Mouse (Mus musculus) heart, embryonic 15.5 days (tissue): ENCODE data around the gene Hmcn2. TPM values are rescaled to one million over a fixed set of nuclear protein-coding genes. Genes with fewer than 3 reads are reported as not detected.

Source experiments
- ATAC-seq: fragments of 200-750 bp; cut with Nextera tagmentation; replicated peaks from 2 replicates; pipeline ENCODE4 v1.8.0; 2017; ENCODE audit warnings: low read depth, moderate TSS enrichment; ENCODE audit not compliant: insufficient number of reproducible peaks, insufficient read depth, low FRiP score
- H3K27ac ChIP-seq: fragments of 300-500 bp; sonication (generic); 2 replicates; pipeline ENCODE4 v1.5.1; 2015; ENCODE audit warnings: mild to moderate bottlenecking, inconsistent platforms
- H3K27me3 ChIP-seq: fragments of 300-500 bp; sonication (generic); 2 replicates; pipeline ENCODE4 v1.6.1; 2015; ENCODE audit warnings: inconsistent platforms
- H3K36me3 ChIP-seq: fragments of 300-500 bp; sonication (generic); 2 replicates; pipeline ENCODE4 v1.6.1; 2015; ENCODE audit warnings: mild to moderate bottlenecking, inconsistent platforms
- H3K4me1 ChIP-seq: fragments of 300-500 bp; sonication (generic); replicated peaks from 2 replicates; pipeline ENCODE4 v1.6.1; 2015; ENCODE audit warnings: inconsistent platforms
- H3K4me2 ChIP-seq: fragments of 300-500 bp; sonication (generic); 2 replicates; pipeline ENCODE4 v1.6.1; 2015; ENCODE audit warnings: inconsistent platforms, mild to moderate bottlenecking, moderate library complexity
- H3K4me3 ChIP-seq: fragments of 300-500 bp; sonication (generic); 2 replicates; pipeline ENCODE4 v1.5.1; 2015; ENCODE audit warnings: mild to moderate bottlenecking, inconsistent platforms
- H3K9ac ChIP-seq: fragments of 300-500 bp; sonication (generic); 2 replicates; pipeline ENCODE4 v1.6.1; 2015; ENCODE audit warnings: mild to moderate bottlenecking, inconsistent platforms
- H3K9me3 ChIP-seq: fragments of 300-500 bp; sonication (generic); replicated peaks from 2 replicates; pipeline ENCODE4 v1.6.1; 2016; ENCODE audit warnings: inconsistent platforms
- WGBS: fragments of 180-500 bp; shearing (Covaris S2); methylation state at CpG from one replicate; pipeline ENCODE4 v1.1.7; 2015; ENCODE audit warnings: mixed read lengths; 5-methylcytosine and 5-hydroxymethylcytosine counted together
- polyA plus RNA-seq: library from polyadenylated mRNA; unstranded; fragments of >200 nt; fragmentation: Nextera tagmentation; extraction: Ambion mirVana; gene quantifications from 2 replicates; pipeline ENCODE4 v1.2.1, GENCODE M21; 2015

Gene Hmcn2
- polyA plus RNA-seq = 1.0 and 1.1 TPM in 2 replicates

DNA sequence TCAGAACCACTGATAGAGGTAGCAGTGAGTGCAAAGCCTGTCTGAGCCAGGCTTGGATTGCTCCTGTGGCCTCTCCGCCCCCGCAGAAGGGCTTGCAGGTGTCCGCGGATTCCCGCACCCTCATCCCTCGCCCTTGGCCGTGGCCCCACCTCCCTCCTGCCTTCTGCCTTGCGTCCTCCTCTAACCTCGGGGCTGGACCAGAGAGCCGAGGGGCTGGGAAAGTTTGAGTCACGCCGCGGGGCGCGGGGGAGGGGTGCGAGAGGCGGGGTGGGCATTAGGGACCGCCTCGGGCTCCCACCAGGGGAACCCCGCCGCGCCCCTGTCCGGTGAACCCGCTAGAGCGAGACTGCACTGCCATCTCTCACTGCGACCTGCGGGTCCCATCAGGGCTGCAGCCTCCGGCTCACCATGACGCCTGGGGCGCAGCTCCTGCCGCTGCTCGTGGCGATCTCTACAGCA is at the start of gene Hmcn2:
Gene Hmcn2, plus strand, starts transcription at position 409 of the 459 bp plus-strand sequence.
- Histone ChIP-seq H3K4me2 (peak within 1 kb of the TSS; percentile 70), H3K4me3 (peak within 1 kb of the TSS; percentile 36), H3K4me1 (peaks cover 15% of the 10 kb centered on the region), H3K36me3 (no peaks in the 10 kb centered on the region), H3K9ac (0 out of 2 replicates have a peak within 1 kb of the TSS, but pooled peaks have one; percentile 1), H3K27me3 (peaks cover 89% of the 10 kb centered on the region), H3K27ac (no peak within 1 kb of the TSS), H3K9me3 (no peaks in the 10 kb centered on the region)
- ATAC-seq = no peak
- WGBS = 3% methylated on average over 33 of the region's 33 CpGs

DNA sequence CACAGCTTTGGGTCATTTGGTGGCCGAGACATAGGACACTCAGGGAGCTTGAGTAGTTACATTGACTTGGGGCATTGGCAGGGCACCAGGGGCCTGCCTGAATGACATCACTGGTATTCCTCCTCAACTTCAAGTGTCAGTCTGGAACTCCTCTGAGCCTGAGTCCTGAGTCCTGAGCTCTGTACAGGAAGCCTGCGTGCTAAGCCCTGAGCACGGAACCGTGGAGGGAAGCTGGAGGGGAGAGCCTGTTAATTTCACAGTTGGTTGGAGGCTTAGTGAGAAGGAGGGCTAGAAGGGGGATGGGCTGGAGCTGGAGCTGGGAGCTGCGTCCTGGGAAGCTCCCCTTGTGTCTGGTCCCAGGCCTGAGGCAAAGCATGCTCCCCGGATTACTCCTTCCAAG is 46.8 kb upstream of the Hmcn2 start:
- Histone ChIP-seq H3K27me3 (no peaks in the 10 kb centered on the region), H3K27ac (no peak overlapping the region), H3K36me3 (0 out of 2 replicates have a peak, but pooled peaks cover 3% of the 10 kb centered on the region), H3K4me3 (no peak overlapping the region), H3K9ac (no peak overlapping the region), H3K9me3 (no peaks in the 10 kb centered on the region), H3K4me1 (peaks cover 61% of the 10 kb centered on the region), H3K4me2 (no peak overlapping the region)
- 46% methylated on average over 6 of the region's 6 CpGs for WGBS
- no peak for ATAC-seq

DNA sequence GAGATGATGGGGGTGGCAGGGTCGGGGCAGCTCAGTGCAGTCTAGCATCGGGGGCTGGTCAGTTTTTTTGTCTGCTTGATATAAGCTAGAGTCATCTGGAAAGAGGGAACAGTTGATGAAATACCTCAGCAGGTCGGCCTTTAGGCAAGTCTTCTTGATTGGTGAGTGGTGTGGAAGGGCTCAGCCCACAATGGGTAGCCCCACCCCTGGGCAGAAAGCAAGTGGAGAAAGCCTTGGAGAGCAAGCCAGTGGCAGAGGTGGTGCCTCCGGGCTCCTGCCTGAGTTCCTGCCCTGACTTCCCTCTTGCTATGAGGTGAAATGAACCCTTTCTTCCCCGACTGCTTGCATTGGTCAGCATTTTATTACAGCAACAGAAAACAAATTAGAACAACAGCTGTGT is 45.6 kb upstream of the Hmcn2 start:
- Histone ChIP-seq H3K9me3 (no peaks in the 10 kb centered on the region), H3K4me1 (peaks cover 49% of the 10 kb centered on the region), H3K27ac (no peak overlapping the region), H3K27me3 (no peaks in the 10 kb centered on the region), H3K4me3 (no peak overlapping the region), H3K4me2 (no peak overlapping the region), H3K9ac (no peak overlapping the region), H3K36me3 (0 out of 2 replicates have a peak, but pooled peaks cover 3% of the 10 kb centered on the region)
- ATAC-seq = no peak
- 49% methylated on average over 5 of the region's 5 CpGs for WGBS

DNA sequence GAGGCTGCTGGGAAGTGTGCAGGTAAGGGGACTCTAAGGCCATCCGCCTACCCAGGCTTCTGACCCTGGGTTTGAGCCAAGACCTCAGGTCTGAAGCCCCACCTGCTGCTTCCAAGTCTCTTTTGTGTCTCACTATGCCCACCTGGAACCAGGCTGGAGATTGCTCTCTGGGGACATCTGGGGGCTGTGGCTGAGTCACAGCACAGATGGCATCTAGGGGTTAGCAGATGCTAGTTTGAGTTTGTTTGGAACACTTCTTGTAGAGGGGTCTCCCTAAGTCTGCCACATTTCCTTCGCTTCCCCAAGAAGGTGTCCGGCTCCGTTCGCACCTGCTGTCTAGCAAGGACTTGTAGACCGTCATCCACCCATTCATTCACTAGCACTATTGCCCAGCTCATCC is 45.0 kb upstream of the Hmcn2 start:
- 0 out of 2 replicates have a peak, but pooled peaks cover 3% of the 10 kb centered on the region for H3K36me3 ChIP-seq
- no peaks in the 10 kb centered on the region for H3K27me3 ChIP-seq
- H3K4me2 ChIP-seq = no peak overlapping the region
- H3K9me3 ChIP-seq = no peaks in the 10 kb centered on the region
- H3K4me3 ChIP-seq = no peak overlapping the region
- WGBS = 91% methylated on average over 6 of the region's 6 CpGs
- H3K4me1 ChIP-seq = peaks cover 43% of the 10 kb centered on the region
- H3K27ac ChIP-seq = no peak overlapping the region
- ATAC-seq = no peak
- no peak overlapping the region for H3K9ac ChIP-seq

DNA sequence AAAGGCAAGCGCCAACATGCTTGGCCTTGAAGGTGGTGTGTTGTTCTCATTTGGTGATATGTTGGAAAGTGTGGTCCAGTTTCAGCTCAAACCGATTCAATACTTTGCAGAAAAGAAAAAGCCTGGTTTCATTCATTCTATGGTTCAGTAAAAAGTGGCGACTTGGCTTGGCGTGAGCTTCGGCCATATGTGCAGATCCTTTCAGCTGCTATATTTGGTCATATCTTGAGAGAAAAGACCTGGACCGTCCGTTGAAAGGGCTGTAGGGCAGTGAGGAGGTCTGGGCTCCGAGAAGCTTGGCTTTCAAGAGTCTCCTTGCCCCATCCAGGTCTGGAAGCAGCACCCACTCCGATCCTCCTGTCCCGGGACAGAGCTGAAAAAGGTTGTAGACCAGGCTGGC is 44.4 kb upstream of the Hmcn2 start:
- H3K4me3 ChIP-seq = no peak overlapping the region
- peaks cover 37% of the 10 kb centered on the region for H3K4me1 ChIP-seq
- H3K9me3 ChIP-seq = no peaks in the 10 kb centered on the region
- no peak overlapping the region for H3K27ac ChIP-seq
- no peak overlapping the region for H3K9ac ChIP-seq
- H3K36me3 ChIP-seq = 0 out of 2 replicates have a peak, but pooled peaks cover 3% of the 10 kb centered on the region
- WGBS = 87% methylated on average over 10 of the region's 10 CpGs
- ATAC-seq = no peak
- no peaks in the 10 kb centered on the region for H3K27me3 ChIP-seq
- H3K4me2 ChIP-seq = no peak overlapping the region

DNA sequence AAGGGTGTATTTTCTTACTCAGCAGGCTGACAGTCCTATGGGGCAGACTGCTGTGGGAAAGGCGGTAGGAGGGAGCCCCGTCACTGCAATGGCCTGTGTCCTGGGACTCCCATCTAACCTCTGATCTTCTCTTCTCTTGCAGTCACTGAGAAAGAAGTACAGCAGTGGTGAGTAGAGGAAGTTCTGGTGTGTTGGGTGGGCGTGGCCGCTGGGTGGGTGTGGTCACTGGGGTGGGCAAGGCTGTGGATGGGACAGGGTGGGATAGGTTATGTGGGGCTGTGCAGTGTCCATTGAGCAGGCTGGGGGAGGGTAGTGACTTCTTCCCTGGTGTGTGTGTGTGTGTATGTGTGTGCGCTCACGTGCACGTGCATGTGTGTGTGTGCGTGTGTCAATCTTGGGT is 43.7 kb upstream of the Hmcn2 start:
- Histone ChIP-seq H3K27ac (no peak overlapping the region), H3K9ac (no peak overlapping the region), H3K9me3 (no peaks in the 10 kb centered on the region), H3K4me1 (peaks cover 30% of the 10 kb centered on the region), H3K4me3 (no peak overlapping the region), H3K36me3 (0 out of 2 replicates have a peak, but pooled peaks cover 7% of the 10 kb centered on the region), H3K4me2 (no peak overlapping the region), H3K27me3 (no peaks in the 10 kb centered on the region)
- no peak for ATAC-seq
- WGBS = 89% methylated on average over 8 of the region's 8 CpGs

DNA sequence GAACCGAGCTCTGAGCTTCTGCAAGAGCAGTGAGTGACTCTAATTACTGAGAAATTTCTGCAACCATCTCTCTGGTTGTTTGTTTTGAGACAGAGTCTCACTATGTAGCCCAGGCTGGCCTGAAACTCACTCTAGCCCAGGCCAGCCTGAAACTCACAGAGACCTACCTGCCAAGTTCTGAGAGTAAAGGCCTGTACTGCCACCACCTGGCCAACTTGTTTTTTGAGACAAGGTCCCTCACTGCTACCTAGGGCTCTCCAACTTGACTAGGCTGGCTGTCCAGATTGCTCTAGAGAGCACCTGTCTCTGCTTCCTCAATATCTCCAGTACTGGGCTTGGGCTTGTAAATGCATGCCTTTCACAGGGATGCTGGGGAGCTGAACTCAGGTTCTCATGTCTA is 43.1 kb upstream of the Hmcn2 start:
- no peaks in the 10 kb centered on the region for H3K27me3 ChIP-seq
- H3K4me3 ChIP-seq = no peak overlapping the region
- H3K27ac ChIP-seq = no peak overlapping the region
- ATAC-seq = no peak
- 0 out of 2 replicates have a peak, but pooled peaks cover 7% of the 10 kb centered on the region for H3K36me3 ChIP-seq
- H3K4me2 ChIP-seq = no peak overlapping the region
- peaks cover 24% of the 10 kb centered on the region for H3K4me1 ChIP-seq
- no peak overlapping the region for H3K9ac ChIP-seq
- WGBS = 83% methylated on average over 1 of the region's 1 CpGs
- H3K9me3 ChIP-seq = no peaks in the 10 kb centered on the region

DNA sequence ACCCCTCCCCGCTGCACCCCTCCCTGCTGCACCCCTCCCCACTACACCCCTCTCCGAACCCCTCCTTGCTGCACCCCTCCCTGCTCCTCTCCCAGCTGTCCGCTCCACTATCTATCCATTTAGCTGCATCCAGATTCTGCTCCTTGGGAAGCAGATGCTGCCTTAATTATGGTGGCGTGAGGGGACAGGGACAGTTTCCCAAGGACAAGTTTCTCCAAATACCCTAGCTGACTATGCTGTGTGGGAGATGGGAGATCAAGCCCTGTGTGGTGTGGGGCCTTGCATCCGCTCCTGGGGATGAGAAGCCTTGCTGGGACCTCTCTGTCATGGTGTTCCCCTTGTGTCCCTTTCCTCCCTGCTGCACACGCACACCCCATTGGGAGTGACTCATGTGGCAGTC is 39.2 kb upstream of the Hmcn2 start:
- no peaks in the 10 kb centered on the region for H3K9me3 ChIP-seq
- peaks cover 14% of the 10 kb centered on the region for H3K4me1 ChIP-seq
- no peak overlapping the region for H3K4me2 ChIP-seq
- ATAC-seq = no peak
- H3K9ac ChIP-seq = no peak overlapping the region
- no peaks in the 10 kb centered on the region for H3K27me3 ChIP-seq
- no peak overlapping the region for H3K4me3 ChIP-seq
- H3K27ac ChIP-seq = no peak overlapping the region
- 90% methylated on average over 6 of the region's 6 CpGs for WGBS
- 0 out of 2 replicates have a peak, but pooled peaks cover 7% of the 10 kb centered on the region for H3K36me3 ChIP-seq

DNA sequence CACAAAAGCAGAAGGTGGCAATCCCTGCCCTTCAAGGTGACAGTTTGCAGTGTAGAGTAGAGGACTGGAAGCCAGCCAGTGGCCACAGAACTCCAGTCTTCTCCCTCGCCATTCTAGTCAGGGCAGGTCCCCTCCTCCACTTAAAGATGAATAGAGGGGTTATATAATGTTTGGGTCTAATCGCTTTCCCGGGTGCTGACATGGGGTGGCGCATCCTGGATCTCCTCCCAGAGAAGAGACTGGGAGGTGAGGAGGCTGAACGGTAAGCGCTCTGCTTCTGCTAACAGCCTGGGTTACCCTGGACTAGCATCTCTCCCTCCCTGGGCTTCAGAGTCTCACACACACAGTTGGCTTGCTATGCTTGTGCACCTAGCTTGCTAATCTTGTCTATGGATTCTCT is 36.4 kb upstream of the Hmcn2 start:
- H3K9me3 ChIP-seq = no peaks in the 10 kb centered on the region
- H3K4me1 ChIP-seq = peaks cover 14% of the 10 kb centered on the region
- H3K9ac ChIP-seq = no peak overlapping the region
- H3K36me3 ChIP-seq = peaks cover 18% of the 10 kb centered on the region
- H3K4me2 ChIP-seq = no peak overlapping the region
- H3K27ac ChIP-seq = peak overlapping the region; percentile 51
- 57% methylated on average over 6 of the region's 6 CpGs for WGBS
- H3K4me3 ChIP-seq = no peak overlapping the region
- no peaks in the 10 kb centered on the region for H3K27me3 ChIP-seq
- no peak for ATAC-seq

DNA sequence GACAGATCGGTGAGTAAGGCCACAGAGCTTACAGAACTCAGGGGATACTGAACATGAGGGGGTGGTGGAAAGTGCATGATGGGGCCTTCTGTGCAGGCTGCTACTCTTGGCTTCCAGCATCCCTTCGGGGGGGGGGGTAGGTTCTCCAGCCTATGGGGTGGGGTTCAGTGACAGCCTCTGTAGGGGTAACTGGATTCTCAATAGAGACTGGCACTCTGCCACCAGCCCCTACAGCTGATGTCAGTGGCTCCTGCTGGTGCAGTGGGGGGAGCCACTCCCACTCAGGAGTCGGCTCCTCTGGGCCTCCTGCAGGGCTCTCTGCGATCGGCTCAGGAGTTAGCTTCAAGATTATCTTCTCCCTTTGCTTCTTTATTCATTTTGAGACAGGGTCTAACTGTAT is 35.7 kb upstream of the Hmcn2 start:
- ATAC-seq = no peak
- H3K27me3 ChIP-seq = no peaks in the 10 kb centered on the region
- H3K4me2 ChIP-seq = no peak overlapping the region
- H3K4me3 ChIP-seq = no peak overlapping the region
- H3K36me3 ChIP-seq = peaks cover 18% of the 10 kb centered on the region
- peaks cover 14% of the 10 kb centered on the region for H3K4me1 ChIP-seq
- peak overlapping the region; percentile 28; the same call in 1 of the 2 replicates for H3K27ac ChIP-seq
- H3K9ac ChIP-seq = no peak overlapping the region
- 58% methylated on average over 5 of the region's 5 CpGs for WGBS
- H3K9me3 ChIP-seq = no peaks in the 10 kb centered on the region

DNA sequence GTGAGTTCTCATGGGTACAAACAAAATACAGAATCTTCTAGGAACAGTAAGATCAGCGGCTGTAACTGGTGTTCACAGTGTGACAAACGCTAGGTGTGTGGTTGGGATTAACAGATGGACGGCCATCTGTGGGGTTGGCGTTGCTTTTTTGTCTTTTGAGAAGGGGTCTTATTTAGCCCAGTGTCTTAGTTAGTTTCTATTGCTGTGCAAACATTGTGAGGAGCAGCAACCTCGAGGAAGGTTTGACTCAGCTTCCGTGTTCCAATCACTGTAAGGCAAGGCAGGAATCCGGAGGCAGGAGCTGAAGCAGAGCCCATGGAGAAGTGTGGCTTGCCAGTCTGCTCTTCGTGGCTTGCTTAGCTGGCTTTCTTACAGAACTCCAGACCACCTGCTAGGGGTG is 33.1 kb upstream of the Hmcn2 start:
- H3K27ac ChIP-seq = no peak overlapping the region
- H3K27me3 ChIP-seq = no peaks in the 10 kb centered on the region
- peaks cover 35% of the 10 kb centered on the region for H3K36me3 ChIP-seq
- no peak overlapping the region for H3K9ac ChIP-seq
- peaks cover 14% of the 10 kb centered on the region for H3K4me1 ChIP-seq
- WGBS = 82% methylated on average over 8 of the region's 8 CpGs
- ATAC-seq = no peak
- no peak overlapping the region for H3K4me3 ChIP-seq
- no peak overlapping the region for H3K4me2 ChIP-seq
- no peaks in the 10 kb centered on the region for H3K9me3 ChIP-seq

DNA sequence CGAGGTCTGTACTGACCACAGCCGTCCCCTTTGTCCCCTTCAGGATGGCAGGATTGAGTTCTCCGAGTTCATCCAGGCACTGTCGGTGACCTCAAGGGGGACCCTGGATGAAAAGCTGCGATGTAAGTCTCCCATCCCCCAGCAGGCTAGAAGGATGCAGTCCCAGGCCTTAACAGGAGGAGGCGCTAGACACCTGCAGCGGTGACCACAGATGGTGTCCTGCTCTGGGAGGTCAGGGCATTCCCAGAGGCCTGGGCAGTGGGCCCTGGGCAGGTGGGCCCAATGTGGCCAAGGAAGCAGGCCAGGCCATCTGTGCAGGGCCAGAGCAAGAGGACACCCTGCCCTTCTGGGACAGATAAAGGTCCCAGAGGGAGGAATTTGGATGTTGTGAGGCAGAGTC is 31.9 kb upstream of the Hmcn2 start:
- no peak overlapping the region for H3K4me3 ChIP-seq
- H3K27me3 ChIP-seq = no peaks in the 10 kb centered on the region
- ATAC-seq = no peak
- H3K9me3 ChIP-seq = no peaks in the 10 kb centered on the region
- no peak overlapping the region for H3K9ac ChIP-seq
- H3K4me2 ChIP-seq = no peak overlapping the region
- 53% methylated on average over 7 of the region's 7 CpGs for WGBS
- H3K27ac ChIP-seq = no peak overlapping the region
- peaks cover 11% of the 10 kb centered on the region for H3K4me1 ChIP-seq
- peaks cover 41% of the 10 kb centered on the region for H3K36me3 ChIP-seq
